Mouse (Mus musculus) small intestine, adult 2 months (tissue): Measurements from ENCODE around the gene Aspn.

Experiments
- CTCF ChIP-seq: fragments of 200-500 bp; IDR thresholded peaks from 2 replicates; pipeline ENCODE4 v1.5.1; 2012; ENCODE audit warnings: low read depth, mild to moderate bottlenecking, control low read depth, inconsistent platforms, low read length, moderate library complexity, mixed read lengths; ENCODE audit not compliant: insufficient replicate concordance, insufficient read length; ENCODE audit errors: extremely low read depth
- POLR2A ChIP-seq: fragments of 200-500 bp; IDR thresholded peaks from 2 replicates; pipeline ENCODE4 v1.6.1; 2012; ENCODE audit warnings: low read depth, mild to moderate bottlenecking, control low read depth, inconsistent platforms, low read length, moderate library complexity

- TF ChIP-seq CTCF (no peak), POLR2A (no peak)
Measured at GRCm38 (mm10) chr13:49547563-49548150, 3.4 kb downstream of the Aspn start.
